Mouse (Mus musculus) brain, embryonic 14.5 days (tissue): ENCODE measurements at regions not wholly inside any gene's neighbourhood (a gene's known extent, or its start where the extent isn't known, plus 50 kb on each side); places are given as distances from the start of the nearest gene placed in this dataset.

Source experiments
- CTCF ChIP-seq: fragments of 200-500 bp; IDR thresholded peaks from 2 replicates; pipeline ENCODE4 v1.5.1; 2012; ENCODE audit warnings: inconsistent platforms, mild to moderate bottlenecking, moderate library complexity, borderline replicate concordance; ENCODE audit not compliant: insufficient read depth, insufficient read length; ENCODE audit errors: extremely low read depth
- POLR2A ChIP-seq: fragments of 200-500 bp; IDR thresholded peaks from 2 replicates; pipeline ENCODE4 v1.6.1; 2012; ENCODE audit warnings: mild to moderate bottlenecking, inconsistent platforms, borderline replicate concordance; ENCODE audit not compliant: poor library complexity, insufficient read depth, insufficient read length, severe bottlenecking; ENCODE audit errors: extremely low read depth

DNA sequence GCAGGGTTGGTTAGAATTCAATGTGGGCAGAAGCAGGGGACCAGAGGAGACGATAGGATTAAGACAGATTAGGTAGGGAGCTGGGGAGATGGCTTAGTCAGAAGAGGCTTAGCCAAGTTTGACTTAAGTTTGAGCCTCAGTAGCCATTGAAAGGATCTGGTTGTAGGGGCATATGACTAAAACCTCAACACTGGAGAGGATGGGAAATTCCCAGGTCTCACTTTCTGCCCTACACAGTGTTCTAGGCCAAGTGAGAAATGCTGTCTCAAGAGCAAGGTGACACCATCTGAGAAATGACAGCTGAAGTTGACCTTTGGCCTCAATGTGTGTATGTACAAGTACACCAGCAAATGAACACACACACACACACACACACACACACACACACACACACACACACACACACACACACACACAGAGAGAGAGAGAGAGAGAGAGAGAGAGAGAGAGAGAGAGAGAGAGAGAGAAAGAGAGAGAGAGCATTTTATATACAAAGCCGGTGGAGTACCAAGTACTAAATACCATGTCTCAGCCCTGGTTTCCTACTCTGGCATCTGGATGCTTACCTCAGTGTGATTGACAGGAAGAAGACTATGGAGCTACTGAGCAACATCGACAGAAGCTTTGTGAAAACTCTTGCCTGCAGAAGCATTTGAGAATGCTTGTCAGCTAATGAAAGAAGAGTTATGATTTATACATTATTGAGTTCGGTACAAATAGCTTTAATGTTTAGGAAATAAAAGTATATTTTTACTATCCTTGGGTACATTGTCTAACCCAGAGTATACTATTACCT, 85.3 kb upstream of the 4933412E24Rik start:
- no peak for TF ChIP-seq CTCF
- no peak for TF ChIP-seq POLR2A
